Mouse (Mus musculus) cerebellum, adult 2 months (tissue): ENCODE measurements around the gene 5430427O19Rik.

Source experiments
- CTCF ChIP-seq: fragments of 200-500 bp; IDR thresholded peaks from 2 replicates; pipeline ENCODE4 v1.5.1; 2011; ENCODE audit warnings: low read depth, mild to moderate bottlenecking, control low read depth, low read length, moderate library complexity, borderline replicate concordance; ENCODE audit not compliant: insufficient read depth
- POLR2A ChIP-seq: fragments of 200-500 bp; IDR thresholded peaks from 2 replicates; pipeline ENCODE4 v1.6.1; 2011; ENCODE audit warnings: low read length, control low read depth, borderline replicate concordance; ENCODE audit not compliant: insufficient read depth

DNA sequence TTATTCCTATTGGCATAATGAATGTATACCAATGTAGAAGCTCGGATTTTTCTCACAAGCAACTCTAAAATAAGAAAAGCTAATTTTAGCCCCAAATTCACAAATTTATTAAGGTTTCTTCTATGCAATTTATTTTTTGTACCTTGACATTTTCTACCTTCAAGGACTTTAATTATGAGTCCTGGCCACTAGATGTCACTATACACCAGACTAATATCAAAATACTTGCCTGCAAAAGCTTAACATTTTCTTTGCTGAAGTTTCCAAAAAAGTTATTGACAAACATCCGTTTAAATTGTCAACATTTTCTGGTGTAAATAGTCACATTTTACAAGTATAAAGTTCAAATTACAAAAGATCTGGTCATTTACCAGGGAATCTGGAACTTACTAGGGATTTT is 62.8 kb downstream of the 5430427O19Rik start:
- TF ChIP-seq POLR2A (no peak), CTCF (no peak)
